Mouse (Mus musculus) embryonic facial prominence, embryonic 14.5 days (tissue): Measurements from ENCODE around the gene Nlrp1a. TPM values are rescaled to one million over a fixed set of nuclear protein-coding genes. Genes with fewer than 3 reads are reported as not detected.

Experiments used
- ATAC-seq: fragments of 200-750 bp; cut with Nextera tagmentation; 2 replicates; pipeline ENCODE4 v1.8.0; 2017; ENCODE audit warnings: low read depth, moderate number of reproducible peaks, moderate TSS enrichment
- DNase-seq: peaks from one replicate; pipeline ENCODE4 v3.0.0-alpha.2; 2015; ENCODE audit warnings: low spot score
- H3K27ac ChIP-seq: fragments of 300-500 bp; sonication (generic); replicated peaks from 2 replicates; pipeline ENCODE4 v1.5.1; 2014; ENCODE audit warnings: low read depth, mild to moderate bottlenecking, low read length, moderate library complexity
- H3K27me3 ChIP-seq: fragments of 300-500 bp; sonication (generic); replicated peaks from 2 replicates; pipeline ENCODE4 v1.6.1; 2014; ENCODE audit warnings: low read length; ENCODE audit not compliant: control insufficient read depth, insufficient read depth
- H3K36me3 ChIP-seq: fragments of 300-500 bp; sonication (generic); 2 replicates; pipeline ENCODE4 v1.6.1; 2014; ENCODE audit warnings: low read length, mixed read lengths; ENCODE audit not compliant: control insufficient read depth, insufficient read depth
- H3K4me1 ChIP-seq: fragments of 300-500 bp; sonication (generic); 2 replicates; pipeline ENCODE4 v1.6.1; 2014; ENCODE audit warnings: antibody characterized with exemption, low read length; ENCODE audit not compliant: control insufficient read depth, insufficient read depth
- H3K4me2 ChIP-seq: fragments of 300-500 bp; sonication (generic); 2 replicates; pipeline ENCODE4 v1.6.1; 2014; ENCODE audit warnings: low read depth, mild to moderate bottlenecking, low read length, moderate library complexity, mixed read lengths
- H3K4me3 ChIP-seq: fragments of 300-500 bp; sonication (generic); 2 replicates; pipeline ENCODE4 v1.5.1; 2014; ENCODE audit warnings: low read depth, mild to moderate bottlenecking, low read length
- H3K9ac ChIP-seq: fragments of 300-500 bp; sonication (generic); 2 replicates; pipeline ENCODE4 v1.6.1; 2014; ENCODE audit warnings: low read depth, mild to moderate bottlenecking, low read length, moderate library complexity, mixed read lengths
- H3K9me3 ChIP-seq: fragments of 300-500 bp; sonication (generic); 2 replicates; pipeline ENCODE4 v1.6.1; 2016; ENCODE audit warnings: low read length; ENCODE audit not compliant: control insufficient read depth
- WGBS: fragments of 180-500 bp; shearing (Covaris S2); extraction: QIAGEN DNeasy Blood & Tissue Kit; methylation state at CpG from one replicate; pipeline ENCODE4 v1.1.7; 2014; 5-methylcytosine and 5-hydroxymethylcytosine counted together
- polyA plus RNA-seq: library from polyadenylated mRNA; unstranded; fragments of >200 nt; fragmentation: Nextera tagmentation; extraction: Ambion mirVana; gene quantifications from 2 replicates; pipeline ENCODE4 v1.2.1, GENCODE M21; 2014

Gene Nlrp1a
- polyA plus RNA-seq = 0.26 TPM in 1 of 2 replicates, not detected in the other

GRCm38 (mm10) chr11:71144661-71145060, at the start of gene Nlrp1a:
TSS of gene Nlrp1a (minus strand) at chr11:71144704.
- DNase-seq = peak; percentile 1
- H3K27me3 ChIP-seq = no peaks in the 10 kb centered on the region
- ATAC-seq = no peak

GRCm38 (mm10) chr11:71169633-71170032, 25.1 kb upstream of the Nlrp1a start:
- 82% methylated on average over 1 of the region's 1 CpGs for WGBS
- Histone ChIP-seq H3K27me3 (no peaks in the 10 kb centered on the region), H3K36me3 (no peaks in the 10 kb centered on the region), H3K4me3 (no peak overlapping the region), H3K27ac (no peak overlapping the region), H3K4me1 (no peaks in the 10 kb centered on the region), H3K4me2 (no peak overlapping the region), H3K9ac (no peak overlapping the region), H3K9me3 (no peaks in the 10 kb centered on the region)
- no peak for DNase-seq
- ATAC-seq = no peak

More at GRCm38 (mm10) chr11:71144661-71145060, at the start of gene Nlrp1a:
- no peak within 1 kb of the TSS for H3K27ac ChIP-seq
- no peaks in the 10 kb centered on the region for H3K4me1 ChIP-seq
- WGBS = 75% methylated on average over 3 of the region's 3 CpGs
- no peaks in the 10 kb centered on the region for H3K9me3 ChIP-seq
- no peak within 1 kb of the TSS for H3K4me2 ChIP-seq
- H3K9ac ChIP-seq = no peak within 1 kb of the TSS
- H3K4me3 ChIP-seq = no peak within 1 kb of the TSS
- H3K36me3 ChIP-seq = no peaks in the 10 kb centered on the region

- 65% methylated on average over 1 of the region's 1 CpGs for WGBS
- ATAC-seq = no peak
Measured at GRCm38 (mm10) chr11:71164139-71164538, 19.6 kb upstream of the Nlrp1a start.

GRCm38 (mm10) chr11:71159439-71160136, 15.1 kb upstream of the Nlrp1a start:
- H3K9me3 ChIP-seq = no peaks in the 10 kb centered on the region
- no peaks in the 10 kb centered on the region for H3K36me3 ChIP-seq
- no peak overlapping the region for H3K27ac ChIP-seq
- H3K27me3 ChIP-seq = no peaks in the 10 kb centered on the region
- ATAC-seq = no peak
- no peak overlapping the region for H3K4me3 ChIP-seq
- H3K9ac ChIP-seq = no peak overlapping the region
- whole genome bisulfite sequencing = 76% methylated on average over 3 of the region's 3 CpGs
- no peak for DNase-seq
- H3K4me1 ChIP-seq = no peaks in the 10 kb centered on the region
- H3K4me2 ChIP-seq = no peak overlapping the region

More at GRCm38 (mm10) chr11:71164139-71164538, 19.6 kb upstream of the Nlrp1a start:
- no peak overlapping the region for H3K4me3 ChIP-seq
- no peaks in the 10 kb centered on the region for H3K27me3 ChIP-seq
- DNase-seq = no peak
- H3K4me2 ChIP-seq = no peak overlapping the region
- no peaks in the 10 kb centered on the region for H3K9me3 ChIP-seq
- H3K36me3 ChIP-seq = no peaks in the 10 kb centered on the region
- no peaks in the 10 kb centered on the region for H3K4me1 ChIP-seq
- H3K27ac ChIP-seq = no peak overlapping the region
- no peak overlapping the region for H3K9ac ChIP-seq

GRCm38 (mm10) chr11:71155272-71155671, 10.8 kb upstream of the Nlrp1a start:
- Histone ChIP-seq H3K27me3 (no peaks in the 10 kb centered on the region), H3K9ac (no peak overlapping the region), H3K36me3 (no peaks in the 10 kb centered on the region), H3K27ac (no peak overlapping the region), H3K4me1 (no peaks in the 10 kb centered on the region), H3K4me2 (no peak overlapping the region), H3K9me3 (no peaks in the 10 kb centered on the region), H3K4me3 (no peak overlapping the region)
- 70% methylated on average over 1 of the region's 1 CpGs for WGBS
- DNase-seq (no peak), ATAC-seq (no peak)

GRCm38 (mm10) chr11:71142031-71142430, 2.5 kb downstream of the Nlrp1a start:
- Histone ChIP-seq H3K4me3 (no peak overlapping the region), H3K4me1 (no peaks in the 10 kb centered on the region), H3K27me3 (no peaks in the 10 kb centered on the region), H3K9ac (no peak overlapping the region), H3K27ac (no peak overlapping the region), H3K4me2 (no peak overlapping the region), H3K9me3 (no peaks in the 10 kb centered on the region), H3K36me3 (no peaks in the 10 kb centered on the region)
- WGBS = 92% methylated on average over 1 of the region's 1 CpGs
- DNase-seq (no peak), ATAC-seq (no peak)

GRCm38 (mm10) chr11:71107128-71107527, 37.4 kb downstream of the Nlrp1a start:
- H3K4me1 ChIP-seq = no peaks in the 10 kb centered on the region
- no peak for DNase-seq
- no peak for ATAC-seq
- H3K27me3 ChIP-seq = no peaks in the 10 kb centered on the region
- H3K4me3 ChIP-seq = no peak overlapping the region
- 74% methylated on average over 2 of the region's 2 CpGs for WGBS
- no peaks in the 10 kb centered on the region for H3K9me3 ChIP-seq
- no peaks in the 10 kb centered on the region for H3K36me3 ChIP-seq
- no peak overlapping the region for H3K4me2 ChIP-seq
- H3K27ac ChIP-seq = no peak overlapping the region
- H3K9ac ChIP-seq = no peak overlapping the region

- ATAC-seq (no peak), DNase-seq (no peak)
- Histone ChIP-seq H3K36me3 (no peaks in the 10 kb centered on the region), H3K9me3 (no peaks in the 10 kb centered on the region), H3K4me1 (no peaks in the 10 kb centered on the region), H3K27ac (no peak overlapping the region), H3K4me2 (no peak overlapping the region), H3K9ac (no peak overlapping the region), H3K27me3 (no peaks in the 10 kb centered on the region), H3K4me3 (no peak overlapping the region)
Measured at GRCm38 (mm10) chr11:71106261-71107021, 38.1 kb downstream of the Nlrp1a start.
